Mouse (Mus musculus): ENCODE results near the gene Stard3.

The Stard3 gene

GRCm38 (mm10) chr11:98385638-98386585, 27.7 kb downstream of the Stard3 start, which contains the start of gene Pnmt:
Gene Pnmt, plus strand, starts transcription at chr11:98386450.
- in situ Hi-C loops (cut with MboI; ENCODE audit: low pct_unique_long_range_greater_than_20kb in 1 of 2, low sequenced_read_pairs in 2 of 2, unreplicated experiment in 1 of 2), result no loop called here

- in situ Hi-C loops (cut with MboI; ENCODE audit: low pct_unique_long_range_greater_than_20kb in 1 of 2, low sequenced_read_pairs in 2 of 2, unreplicated experiment in 1 of 2), result no loop called here
These were observed 28.4 kb downstream of the Stard3 start for GRCm38 (mm10) chr11:98386596-98386995.

- in situ Hi-C loops (cut with MboI; ENCODE audit: low pct_unique_long_range_greater_than_20kb in 1 of 2, low sequenced_read_pairs in 2 of 2, unreplicated experiment in 1 of 2), result no loop called here
These were observed 28.9 kb downstream of the Stard3 start for GRCm38 (mm10) chr11:98387056-98387577.

- in situ Hi-C loops (cut with MboI; ENCODE audit: low pct_unique_long_range_greater_than_20kb in 1 of 2, low sequenced_read_pairs in 2 of 2, unreplicated experiment in 1 of 2), result no loop called here
These were observed 30.1 kb downstream of the Stard3 start for GRCm38 (mm10) chr11:98388282-98388681.

- in situ Hi-C loops (cut with MboI; ENCODE audit: low pct_unique_long_range_greater_than_20kb in 1 of 2, low sequenced_read_pairs in 2 of 2, unreplicated experiment in 1 of 2), result no loop called here
These were observed 31.1 kb downstream of the Stard3 start for GRCm38 (mm10) chr11:98389221-98389780.

GRCm38 (mm10) chr11:98390141-98390540, 32.0 kb downstream of the Stard3 start:
- in situ Hi-C loops (cut with MboI; ENCODE audit: low pct_unique_long_range_greater_than_20kb in 1 of 2, low sequenced_read_pairs in 2 of 2, unreplicated experiment in 1 of 2), result no loop called here

- in situ Hi-C loops (cut with MboI; ENCODE audit: low pct_unique_long_range_greater_than_20kb in 1 of 2, low sequenced_read_pairs in 2 of 2, unreplicated experiment in 1 of 2), result no loop called here
These were observed 33.9 kb downstream of the Stard3 start for GRCm38 (mm10) chr11:98392034-98392433.

- in situ Hi-C loops (cut with MboI; ENCODE audit: low pct_unique_long_range_greater_than_20kb in 1 of 2, low sequenced_read_pairs in 2 of 2, unreplicated experiment in 1 of 2), result no loop called here
These were observed 34.5 kb downstream of the Stard3 start for GRCm38 (mm10) chr11:98392645-98393044.

- in situ Hi-C loops (cut with MboI; ENCODE audit: low pct_unique_long_range_greater_than_20kb in 1 of 2, low sequenced_read_pairs in 2 of 2, unreplicated experiment in 1 of 2), result no loop called here
These were observed 35.1 kb downstream of the Stard3 start for GRCm38 (mm10) chr11:98393317-98393716.

- in situ Hi-C loops (cut with MboI; ENCODE audit: low pct_unique_long_range_greater_than_20kb in 1 of 2, low sequenced_read_pairs in 2 of 2, unreplicated experiment in 1 of 2), result no loop called here
These were observed 36.1 kb downstream of the Stard3 start for GRCm38 (mm10) chr11:98394301-98394700.

GRCm38 (mm10) chr11:98395041-98395440, 36.9 kb downstream of the Stard3 start:
- in situ Hi-C loops (cut with MboI; ENCODE audit: low pct_unique_long_range_greater_than_20kb in 1 of 2, low sequenced_read_pairs in 2 of 2, unreplicated experiment in 1 of 2), result no loop called here

GRCm38 (mm10) chr11:98397946-98398345, 39.8 kb downstream of the Stard3 start:
- in situ Hi-C loops (cut with MboI; ENCODE audit: low pct_unique_long_range_greater_than_20kb in 1 of 2, low sequenced_read_pairs in 2 of 2, unreplicated experiment in 1 of 2), result no loop called here

- in situ Hi-C loops (cut with MboI; ENCODE audit: low pct_unique_long_range_greater_than_20kb in 1 of 2, low sequenced_read_pairs in 2 of 2, unreplicated experiment in 1 of 2), result no loop called here
These were observed 42.1 kb downstream of the Stard3 start, which contains the start of gene Pgap3 for GRCm38 (mm10) chr11:98400161-98400726. Gene Pgap3, minus strand, starts transcription at chr11:98400490.

- in situ Hi-C loops (cut with MboI; ENCODE audit: low pct_unique_long_range_greater_than_20kb in 1 of 2, low sequenced_read_pairs in 2 of 2, unreplicated experiment in 1 of 2), result no loop called here
These were observed 42.6 kb downstream of the Stard3 start for GRCm38 (mm10) chr11:98400816-98401215.

GRCm38 (mm10) chr11:98406621-98407020, 48.5 kb downstream of the Stard3 start:
- in situ Hi-C loops (cut with MboI; ENCODE audit: low pct_unique_long_range_greater_than_20kb in 1 of 2, low sequenced_read_pairs in 2 of 2, unreplicated experiment in 1 of 2), result no loop called here

GRCm38 (mm10) chr11:98408872-98409271, 50.7 kb downstream of the Stard3 start:
- in situ Hi-C loops (cut with MboI; ENCODE audit: low pct_unique_long_range_greater_than_20kb in 1 of 2, low sequenced_read_pairs in 2 of 2, unreplicated experiment in 1 of 2), result no loop called here

GRCm38 (mm10) chr11:98409341-98409822, 51.2 kb downstream of the Stard3 start:
- in situ Hi-C loops (cut with MboI; ENCODE audit: low pct_unique_long_range_greater_than_20kb in 1 of 2, low sequenced_read_pairs in 2 of 2, unreplicated experiment in 1 of 2), result no loop called here

GRCm38 (mm10) chr11:98412273-98412796, 54.2 kb downstream of the Stard3 start, which contains the start of gene Erbb2:
Gene Erbb2, plus strand, starts transcription at chr11:98412470.
- in situ Hi-C loops (cut with MboI; ENCODE audit: low pct_unique_long_range_greater_than_20kb in 1 of 2, low sequenced_read_pairs in 2 of 2, unreplicated experiment in 1 of 2), result no loop called here
